Mouse (Mus musculus) left cerebral cortex, adult 18-20 months (tissue): Measurements from ENCODE around the gene Tank. TPM values are rescaled to one million over a fixed set of nuclear protein-coding genes. Genes with fewer than 3 reads are reported as not detected.

Source experiments
- DNase-seq, 2 experiments: peaks; one replicate each; pipeline ENCODE4 v3.0.0; 2021 to 2022; ENCODE audit warnings: low spot score in 2 of 2, mixed read lengths in 1 of 2
- total RNA-seq, 2 experiments: library from RNA; stranded (reverse); gene quantifications; 2 replicates each; pipeline ENCODE4 v1.2.3; 2021

Tank gene
- total RNA-seq, 2 experiments from 2014 or later, result 27.0 to 29.4 TPM

DNA sequence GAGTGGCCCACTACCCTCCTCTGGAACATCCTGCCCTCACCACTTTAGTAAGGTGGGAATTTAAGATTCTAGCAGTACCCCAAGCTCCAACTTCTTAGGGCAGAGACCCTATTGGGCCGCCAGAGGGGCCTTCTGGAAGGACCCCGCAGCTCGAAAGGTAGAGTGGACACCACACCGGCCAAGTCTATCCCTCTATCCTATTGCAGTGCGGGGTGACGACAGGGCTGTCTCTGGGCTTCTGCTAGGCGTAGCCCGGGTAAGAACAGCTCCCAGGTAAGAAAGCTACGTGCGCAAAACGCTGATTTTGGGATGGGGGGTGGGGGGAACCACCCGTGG, 76.6 kb downstream of the Tank start:
- DNase-seq, result no peak

DNA sequence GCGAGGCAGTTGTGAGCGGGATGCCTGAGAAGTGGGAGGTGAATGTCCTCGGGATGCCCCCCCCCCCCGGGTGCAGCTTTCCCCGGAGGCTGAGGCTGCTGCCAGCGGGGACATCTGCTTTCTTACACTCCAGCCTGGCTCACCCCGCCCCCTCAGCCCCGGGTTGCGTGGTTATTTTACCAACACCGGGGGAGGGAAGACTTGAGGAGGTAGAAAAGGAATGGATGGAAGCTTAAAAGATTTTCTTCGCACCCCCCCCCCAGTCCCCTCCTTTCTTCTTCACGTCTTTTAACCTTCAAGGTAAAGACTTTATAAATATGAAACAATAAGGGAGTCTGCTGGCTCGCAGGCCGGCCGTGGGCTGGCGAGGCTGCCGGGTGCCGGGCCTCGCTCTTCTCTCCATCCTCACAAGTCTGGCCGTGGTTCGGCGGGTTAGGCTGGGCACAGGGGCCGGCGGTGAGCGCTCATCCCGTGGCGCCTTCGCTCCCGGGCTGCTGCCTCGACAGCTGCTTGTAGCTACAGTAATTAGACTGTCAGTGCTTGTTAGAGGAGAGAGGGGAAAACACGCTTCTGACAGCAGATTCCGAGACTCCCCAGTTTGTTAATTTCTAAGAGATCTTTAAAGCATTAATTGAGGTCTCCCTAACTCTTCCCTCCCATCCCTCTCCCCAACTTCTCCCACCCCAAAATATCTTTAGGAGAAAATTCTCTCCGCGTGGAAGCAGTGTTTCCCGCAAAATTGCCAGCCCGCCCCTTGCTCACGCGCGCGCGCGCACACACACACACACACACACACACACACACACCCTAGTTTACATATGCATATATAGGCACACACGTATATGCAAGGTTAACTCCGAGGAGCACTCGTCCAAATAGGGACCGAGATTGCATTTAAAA, 77.2 kb downstream of the Tank start:
- peak; percentile 83 to 88 for DNase-seq

DNA sequence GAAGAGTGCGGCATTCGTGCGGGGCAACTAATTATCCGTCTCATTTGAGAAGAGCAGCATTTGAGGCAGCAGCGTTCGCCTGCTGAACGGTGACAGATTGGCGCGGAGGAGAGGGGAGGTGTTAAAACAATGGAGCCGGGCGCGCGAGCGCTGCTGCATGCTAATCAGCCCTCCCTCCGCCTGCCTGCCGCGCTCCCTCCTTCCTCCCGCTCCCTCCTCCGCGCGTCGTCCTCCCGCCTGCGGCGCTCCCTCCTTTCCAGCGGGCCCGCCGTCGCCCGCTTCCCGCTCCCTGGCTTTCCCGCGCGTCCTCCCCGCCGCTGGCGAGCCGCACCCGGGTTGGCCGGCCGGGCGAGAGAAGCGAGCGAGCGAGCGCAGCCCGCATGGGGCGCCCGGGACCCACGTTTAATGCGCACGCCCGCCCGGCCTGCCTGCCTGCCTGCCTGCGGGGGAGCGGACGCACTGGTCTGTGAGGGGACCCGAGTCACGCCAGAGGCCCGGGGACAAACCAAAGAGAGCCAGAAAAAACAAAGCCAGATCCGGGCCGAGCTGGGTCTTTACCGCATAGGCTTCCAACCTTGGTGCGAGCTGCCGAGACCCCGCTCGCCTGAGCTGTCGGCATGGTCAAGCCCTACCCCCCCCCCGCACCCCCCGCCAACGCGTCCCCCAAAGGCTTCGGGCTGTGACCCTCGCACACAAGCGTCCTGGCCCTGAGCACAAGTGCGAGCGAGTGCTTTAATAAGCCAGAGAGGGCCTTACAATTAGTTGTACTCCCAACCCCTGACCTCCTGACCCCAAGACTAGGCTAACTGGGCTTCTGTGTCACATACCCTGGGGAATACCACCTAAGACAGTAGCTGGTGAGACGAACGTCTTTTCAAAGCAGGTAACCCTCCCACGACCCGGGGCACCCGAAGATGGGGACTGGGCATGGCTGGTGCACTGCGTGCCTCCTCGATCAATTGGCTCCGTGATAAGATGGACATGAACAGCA, 78.3 kb downstream of the Tank start:
- peak; percentile 85 to 92 for DNase-seq

GRCm38 (mm10) chr2:61659254-61659653, 80.9 kb downstream of the Tank start:
- DNase-seq, result no peak

- DNase-seq, result no peak
Measured at GRCm38 (mm10) chr2:61662833-61663232, 84.4 kb downstream of the Tank start.

DNA sequence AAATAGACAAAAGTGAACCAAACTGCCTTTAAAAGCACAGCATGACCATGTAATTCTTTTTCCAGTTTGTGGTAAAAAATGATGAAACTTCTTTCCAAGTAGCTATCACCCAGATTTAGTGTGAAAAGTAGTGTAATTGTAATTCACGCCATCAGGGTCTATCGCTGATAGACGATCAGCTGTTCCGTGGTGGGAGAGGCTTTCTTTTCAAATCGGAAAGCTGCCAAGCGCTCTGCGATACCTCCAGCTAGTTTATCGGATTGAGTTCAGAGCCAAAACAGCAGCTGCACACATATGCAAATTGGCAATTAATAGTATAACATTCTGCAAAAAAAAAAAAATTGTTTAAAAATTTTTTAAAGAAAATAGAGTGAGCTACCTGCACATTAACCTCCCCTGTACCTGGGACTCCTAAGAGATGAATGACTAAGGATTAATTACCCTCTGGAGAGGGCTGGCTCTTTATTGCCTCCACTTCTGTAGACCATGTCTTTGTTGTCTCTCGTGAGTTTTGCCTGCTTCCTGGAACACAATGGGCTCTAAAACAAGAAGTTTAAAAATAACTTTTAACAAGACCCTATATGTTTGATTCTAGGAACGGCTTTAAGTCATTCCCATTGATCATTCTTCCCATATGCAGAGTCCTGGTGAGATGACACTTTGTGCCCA, 85.3 kb downstream of the Tank start:
- DNase-seq, result no peak

- DNase-seq, result no peak
Measured at GRCm38 (mm10) chr2:61667420-61667819, 89.0 kb downstream of the Tank start.

GRCm38 (mm10) chr2:61668260-61668659, 89.9 kb downstream of the Tank start:
- DNase-seq, result peak; percentile 61 to 66

GRCm38 (mm10) chr2:61674555-61674954, 96.2 kb downstream of the Tank start:
- no peak for DNase-seq

DNA sequence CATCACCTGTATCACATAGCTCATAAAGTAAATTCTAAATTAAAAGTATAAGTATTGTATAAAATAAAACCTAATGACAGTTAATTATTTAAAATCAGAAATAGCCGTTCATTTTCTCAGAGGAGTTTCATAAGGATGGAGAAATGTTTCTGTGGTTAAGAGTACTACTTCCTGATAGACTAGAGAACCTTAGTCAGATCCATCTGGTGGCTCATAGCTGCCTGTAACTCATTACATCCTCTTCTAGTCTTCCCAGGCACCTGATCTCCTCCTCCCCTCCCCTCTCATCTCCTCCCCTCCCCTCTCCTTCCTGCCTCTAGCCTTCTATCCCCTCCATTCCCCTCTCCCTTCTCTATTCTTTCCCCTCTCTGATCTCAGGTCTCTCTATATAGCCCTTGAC, 103.2 kb downstream of the Tank start:
- DNase-seq, result no peak

- no peak for DNase-seq
Measured at GRCm38 (mm10) chr2:61686533-61686932, 108.1 kb downstream of the Tank start.

DNA sequence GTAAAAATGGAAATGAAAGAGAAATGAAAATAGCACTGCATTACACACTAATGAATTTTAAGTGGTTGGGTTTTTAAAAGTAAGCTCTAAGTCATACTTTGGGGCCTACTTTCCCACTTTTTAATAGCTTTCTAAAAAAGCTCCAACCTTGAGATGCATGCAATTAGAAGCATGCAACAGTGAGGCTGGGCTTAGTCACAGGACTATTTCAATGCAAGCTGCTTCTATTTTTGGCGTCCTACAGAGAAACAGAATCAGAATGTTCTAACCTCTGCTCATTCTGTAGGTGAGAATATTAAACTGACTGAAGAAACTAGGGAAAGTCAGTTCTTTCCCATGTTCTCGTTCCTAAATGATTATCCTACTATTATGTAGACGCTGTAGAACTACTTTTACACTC, 110.7 kb downstream of the Tank start:
- no peak for DNase-seq

Other genes with a start within 250 kb of the Tank start
- 100 to 1,000 TPM; 105 to 107 TPM for gene Psmd14, start 133.1 kb downstream of the Tank start, total RNA-seq
- 100 to 1,000 TPM; 121 to 122 TPM for gene Tbr1, start 224.3 kb downstream of the Tank start, total RNA-seq